Mouse (Mus musculus) lung, postnatal 25 days (tissue): ENCODE results near the gene Frmpd1.

Source experiments
- DNase-seq: peaks from one replicate; pipeline ENCODE4 v3.0.0; 2022; ENCODE audit warnings: low spot score

The Frmpd1 gene

DNA sequence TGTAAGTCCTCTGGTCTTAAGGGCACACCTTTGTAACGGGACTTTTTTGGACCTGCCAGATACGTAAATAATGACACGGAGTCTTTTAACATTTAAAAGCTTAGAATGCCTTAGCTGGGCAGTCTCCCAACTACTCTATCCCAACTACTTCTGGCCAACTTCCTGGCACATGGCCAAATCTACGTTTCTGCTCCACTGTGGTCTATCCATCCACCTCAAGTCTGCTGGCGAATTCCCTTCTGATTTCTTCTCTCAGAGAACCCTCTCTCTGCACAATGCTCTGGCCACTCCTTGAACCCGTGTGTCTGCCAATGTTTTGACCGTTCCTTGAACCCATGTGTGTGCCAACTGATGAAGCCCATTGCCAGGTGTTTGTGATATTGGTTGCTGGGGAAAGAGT, 146.5 kb downstream of the Frmpd1 start:
- DNase-seq, result peak; percentile 8

GRCm38 (mm10) chr4:45332466-45332865, 147.8 kb downstream of the Frmpd1 start:
- DNase-seq, result no peak
